In genomic region chr9:60243503-60243902, GRCm38 (mm10) we compare ENCODE assay signal across 10 mouse cellular contexts.
DNase-seq lines count a peak whose midpoint lies in the region; ATAC-seq lines count a peak whose summit lies in the region.
"Had no signal": no experiment of that assay in that cellular context is flagged by ENCODE, and none has a peak within 500 bp of the region (broad histone marks: within the 10 kb centered on the region; RNA-seq: fewer than 3 reads in every experiment).

No protein-coding gene starts in this region.

- no peaks in the 10 kb centered on the region for H3K27me3 ChIP-seq in hindbrain, embryonic 11.5 days (ENCODE audit: control insufficient read depth, insufficient read depth, low read length)
- no peaks in the 10 kb centered on the region for H3K27me3 ChIP-seq in hindbrain, embryonic 13.5 days
- H3K27me3 ChIP-seq in splenic B cell, adult 2 months (ENCODE audit: control insufficient read depth, insufficient read depth, low read length, poor library complexity, severe bottlenecking) = no peaks in the 10 kb centered on the region
- peaks cover 2% of the 10 kb centered on the region; the same call in 1 of the 2 replicates for H3K27me3 ChIP-seq in midbrain, embryonic 13.5 days

- H3K27ac ChIP-seq in hindbrain, embryonic 11.5 days (ENCODE audit: low read depth, low read length) = no peak overlapping the region
- no peak overlapping the region for H3K27ac ChIP-seq in hindbrain, embryonic 13.5 days
- H3K27ac ChIP-seq in midbrain, embryonic 13.5 days = no peak overlapping the region
- H3K27ac ChIP-seq: liver, embryonic 13.5 days had no signal

- H3K4me1 ChIP-seq in hindbrain, embryonic 11.5 days (replicated peaks; ENCODE audit: control insufficient read depth, insufficient read depth, low read length) = no peaks in the 10 kb centered on the region
- H3K4me1 ChIP-seq in hindbrain, embryonic 13.5 days (replicated peaks) = no peaks in the 10 kb centered on the region
- no peaks in the 10 kb centered on the region for H3K4me1 ChIP-seq in midbrain, embryonic 13.5 days (replicated peaks)
- H3K4me1 ChIP-seq: liver, embryonic 13.5 days had no signal

- 57% methylated on average over 6 of the region's 6 CpGs for WGBS in hindbrain, embryonic 11.5 days
- WGBS in hindbrain, embryonic 13.5 days = 63% methylated on average over 6 of the region's 6 CpGs
- 61% methylated on average over 6 of the region's 6 CpGs for WGBS in midbrain, embryonic 13.5 days

- H3K36me3 ChIP-seq in hindbrain, embryonic 11.5 days (ENCODE audit: control insufficient read depth, insufficient read depth, low read length) = no peaks in the 10 kb centered on the region
- no peaks in the 10 kb centered on the region for H3K36me3 ChIP-seq in hindbrain, embryonic 13.5 days
- no peaks in the 10 kb centered on the region for H3K36me3 ChIP-seq in splenic B cell, adult 2 months (ENCODE audit: control insufficient read depth, insufficient read depth, low read length, poor library complexity, severe bottlenecking)
- no peaks in the 10 kb centered on the region for H3K36me3 ChIP-seq in midbrain, embryonic 13.5 days
- H3K36me3 ChIP-seq: liver, embryonic 13.5 days had no signal

- ATAC-seq in hindbrain, embryonic 11.5 days (ENCODE audit: low FRiP score) = no peak
- no peak for ATAC-seq in hindbrain, embryonic 13.5 days (ENCODE audit: low FRiP score)
- no peak for ATAC-seq in midbrain, embryonic 13.5 days

- DNase-seq in hindbrain, embryonic 11.5 days (ENCODE audit: low spot score) = peak; percentile 58
- peak; percentile 6 for DNase-seq in spleen, adult 12 weeks (ENCODE audit: low spot score)
- no peak for DNase-seq in spleen, postnatal 36 days (ENCODE audit: low spot score in 2 of 2)
- DNase-seq in adrenal gland, postnatal 36 days = peak; percentile 8 to 24
- peak; percentile 25 for DNase-seq in splenic B cell, adult 2 months (ENCODE audit: low read depth, low spot score)
- DNase-seq in neural tube, embryonic 10.5 days (ENCODE audit: extremely low spot score, low spot score) = no peak
- DNase-seq: heart, adult 11 months; liver, embryonic 13.5 days had no signal

- no peak overlapping the region for H3K4me3 ChIP-seq in hindbrain, embryonic 11.5 days (ENCODE audit: low read depth, low read length)
- H3K4me3 ChIP-seq in hindbrain, embryonic 13.5 days = no peak overlapping the region
- no peak overlapping the region for H3K4me3 ChIP-seq in midbrain, embryonic 13.5 days (replicated peaks)
- H3K4me3 ChIP-seq: liver, embryonic 13.5 days had no signal

- no peaks in the 10 kb centered on the region for H3K9me3 ChIP-seq in hindbrain, embryonic 11.5 days (ENCODE audit: control insufficient read depth, low read length)
- no peaks in the 10 kb centered on the region for H3K9me3 ChIP-seq in hindbrain, embryonic 13.5 days
- H3K9me3 ChIP-seq in midbrain, embryonic 13.5 days = no peaks in the 10 kb centered on the region
- H3K9me3 ChIP-seq: liver, embryonic 13.5 days had no signal

- no peak overlapping the region for H3K4me2 ChIP-seq in hindbrain, embryonic 11.5 days (replicated peaks; ENCODE audit: low read depth, low read length)
- H3K4me2 ChIP-seq in hindbrain, embryonic 13.5 days = no peak overlapping the region
- no peak overlapping the region for H3K4me2 ChIP-seq in midbrain, embryonic 13.5 days (replicated peaks)
- H3K4me2 ChIP-seq: liver, embryonic 13.5 days had no signal

- H3K9ac ChIP-seq in hindbrain, embryonic 11.5 days (ENCODE audit: low read depth, low read length) = no peak overlapping the region
- H3K9ac ChIP-seq in hindbrain, embryonic 13.5 days = no peak overlapping the region
- H3K9ac ChIP-seq in midbrain, embryonic 13.5 days (replicated peaks) = no peak overlapping the region
- H3K9ac ChIP-seq: liver, embryonic 13.5 days had no signal

Comparison
In these comparisons a context has a peak if more than half of its experiments do, and no peak if none do; other contexts are left out.
1. DNase-seq: peak in hindbrain, embryonic 11.5 days (single experiment), spleen, adult 12 weeks (single experiment), adrenal gland, postnatal 36 days (2 of 2) and splenic B cell, adult 2 months (single experiment); none in spleen, postnatal 36 days (0 of 2) and neural tube, embryonic 10.5 days (single experiment).